Mouse (Mus musculus) midbrain, embryonic 11.5 days (tissue): ENCODE results near the gene Acss1. TPM values are rescaled to one million over a fixed set of nuclear protein-coding genes. Genes with fewer than 3 reads are reported as not detected.

Experiments used
- ATAC-seq: fragments of 200-750 bp; cut with Nextera tagmentation; 2 replicates; pipeline ENCODE4 v1.8.0; 2017; ENCODE audit warnings: moderate TSS enrichment, moderate library complexity; ENCODE audit not compliant: low FRiP score
- DNase-seq: peaks from one replicate; pipeline ENCODE4 v3.0.0; 2015; ENCODE audit warnings: low spot score; ENCODE audit errors: missing footprints
- H3K27ac ChIP-seq: fragments of 300-500 bp; sonication (generic); 2 replicates; pipeline ENCODE4 v1.5.1; 2014; ENCODE audit warnings: low read depth, low read length
- H3K27me3 ChIP-seq: fragments of 300-500 bp; sonication (generic); 2 replicates; pipeline ENCODE4 v1.6.1; 2014; ENCODE audit warnings: mild to moderate bottlenecking, low read length, moderate library complexity, mixed read lengths; ENCODE audit not compliant: control insufficient read depth, insufficient read depth
- H3K36me3 ChIP-seq: fragments of 300-500 bp; sonication (generic); 2 replicates; pipeline ENCODE4 v1.6.1; 2014; ENCODE audit warnings: mild to moderate bottlenecking, low read length, moderate library complexity, mixed read lengths; ENCODE audit not compliant: control insufficient read depth, insufficient read depth
- H3K4me1 ChIP-seq: fragments of 300-500 bp; sonication (generic); 2 replicates; pipeline ENCODE4 v1.6.1; 2014; ENCODE audit warnings: low read length; ENCODE audit not compliant: control insufficient read depth, insufficient read depth
- H3K4me2 ChIP-seq: fragments of 300-500 bp; sonication (generic); 2 replicates; pipeline ENCODE4 v1.6.1; 2014; ENCODE audit warnings: mild to moderate bottlenecking, moderate library complexity
- H3K4me3 ChIP-seq: fragments of 300-500 bp; sonication (generic); 2 replicates; pipeline ENCODE4 v1.5.1; 2014; ENCODE audit warnings: low read depth, low read length
- H3K9ac ChIP-seq: fragments of 300-500 bp; sonication (generic); 2 replicates; pipeline ENCODE4 v1.6.1; 2014; ENCODE audit warnings: low read length
- H3K9me3 ChIP-seq: fragments of 300-500 bp; sonication (generic); 2 replicates; pipeline ENCODE4 v1.6.1; 2016; ENCODE audit warnings: low read length; ENCODE audit not compliant: control insufficient read depth
- WGBS: fragments of 180-500 bp; shearing (Covaris S2); extraction: QIAGEN DNeasy Blood & Tissue Kit; methylation state at CpG from one replicate; pipeline ENCODE4 v1.1.7; 2014; 5-methylcytosine and 5-hydroxymethylcytosine counted together
- polyA plus RNA-seq: library from polyadenylated mRNA; unstranded; fragments of >200 nt; fragmentation: Nextera tagmentation; extraction: Ambion mirVana; gene quantifications from 2 replicates; pipeline ENCODE4 v1.2.1, GENCODE M21; 2014

Gene Acss1
- polyA plus RNA-seq = 20.5 and 21.5 TPM in 2 replicates

DNA sequence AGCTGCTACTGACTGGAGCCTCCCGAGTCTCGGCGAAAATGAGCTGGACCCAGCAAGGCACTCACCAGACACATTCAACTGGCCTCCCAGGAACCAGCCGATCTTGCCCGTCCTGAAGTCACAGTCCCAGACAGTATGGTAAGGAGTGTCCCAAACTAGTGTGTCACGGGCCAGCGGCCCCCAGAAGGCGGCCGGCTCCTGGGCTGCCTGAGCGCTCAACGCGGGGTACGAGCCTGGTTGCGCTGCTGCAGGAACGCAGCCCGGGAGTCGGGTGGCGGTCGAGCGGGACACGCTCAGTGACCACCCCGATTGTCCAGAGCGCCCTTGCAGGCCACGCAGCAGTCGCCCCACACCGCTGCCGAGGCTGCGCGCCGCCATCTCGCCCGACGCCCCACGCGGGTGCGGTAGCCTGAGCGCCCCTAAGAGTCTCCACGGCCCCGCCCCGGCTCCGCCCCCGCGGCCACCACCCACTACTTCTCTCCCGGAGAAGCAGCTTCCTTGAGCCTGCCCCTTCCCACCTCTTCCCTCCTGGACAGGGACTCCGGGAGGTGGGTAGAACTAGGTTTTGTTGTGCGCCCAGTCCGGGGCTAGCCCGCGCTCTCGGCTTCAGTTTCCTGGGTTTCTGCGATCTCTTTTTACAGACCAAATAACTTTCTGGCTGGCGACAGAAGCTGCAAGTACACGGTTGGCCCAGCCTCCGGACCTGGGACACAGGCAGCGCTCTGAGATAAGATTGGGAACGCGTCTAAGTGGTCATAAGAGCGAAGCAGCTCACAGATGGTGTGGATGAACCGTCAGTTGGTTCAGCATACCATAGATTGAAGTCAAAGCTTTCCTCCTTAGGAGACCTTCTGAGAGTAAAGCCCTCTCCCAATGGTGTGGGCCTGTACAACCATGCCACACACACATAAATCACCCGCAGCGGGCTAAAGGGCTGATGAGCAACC is at the start of gene Acss1:
Acss1 (minus strand) TSS at position 681 of the 947 bp plus-strand sequence.
- H3K4me3 ChIP-seq = peak within 1 kb of the TSS; percentile 62

DNA sequence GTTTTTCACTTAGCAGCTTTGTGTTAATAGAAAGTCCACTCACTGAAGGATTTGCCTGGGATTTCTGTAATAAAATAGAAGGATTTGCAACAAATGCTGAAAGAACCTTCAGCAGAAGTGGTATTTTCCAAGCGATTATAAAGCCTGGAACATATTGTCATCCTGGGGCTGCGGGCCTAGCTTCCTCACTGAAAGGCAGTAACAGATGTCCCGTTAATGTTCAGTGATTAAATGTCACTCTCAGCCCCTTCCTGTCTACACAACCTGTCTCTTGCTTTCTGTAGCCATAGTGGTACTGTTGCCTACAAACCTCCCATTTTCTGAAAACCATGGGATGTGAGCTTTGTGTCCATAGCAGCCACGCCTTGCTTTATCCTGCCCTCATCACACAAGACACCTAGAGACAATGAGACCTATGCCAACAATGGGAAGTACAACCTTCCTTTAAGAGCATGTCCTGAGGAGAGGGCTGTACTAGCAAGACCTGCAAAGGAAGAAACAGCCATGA is 43.9 kb upstream of the Acss1 start:
- ATAC-seq = no peak
- Histone ChIP-seq H3K27me3 (no peaks in the 10 kb centered on the region), H3K9me3 (no peaks in the 10 kb centered on the region), H3K36me3 (no peaks in the 10 kb centered on the region), H3K27ac (no peak overlapping the region), H3K4me2 (no peak overlapping the region), H3K9ac (no peak overlapping the region), H3K4me3 (no peak overlapping the region), H3K4me1 (no peaks in the 10 kb centered on the region)
- DNase-seq = no peak
- 81% methylated on average over 4 of the region's 4 CpGs for WGBS

More for the DNA sequence above, at the start of gene Acss1:
- Histone ChIP-seq H3K4me2 (peak within 1 kb of the TSS; percentile 96), H3K4me1 (peaks cover 16% of the 10 kb centered on the region), H3K36me3 (no peaks in the 10 kb centered on the region), H3K27ac (peak within 1 kb of the TSS; percentile 40; the same call in 1 of the 2 replicates), H3K27me3 (peaks cover 3% of the 10 kb centered on the region), H3K9ac (peak within 1 kb of the TSS; percentile 79), H3K9me3 (no peaks in the 10 kb centered on the region)
- 3% methylated on average over 51 of the region's 61 CpGs for WGBS
- DNase-seq (peak; percentile 96), ATAC-seq (peak; percentile 77)

DNA sequence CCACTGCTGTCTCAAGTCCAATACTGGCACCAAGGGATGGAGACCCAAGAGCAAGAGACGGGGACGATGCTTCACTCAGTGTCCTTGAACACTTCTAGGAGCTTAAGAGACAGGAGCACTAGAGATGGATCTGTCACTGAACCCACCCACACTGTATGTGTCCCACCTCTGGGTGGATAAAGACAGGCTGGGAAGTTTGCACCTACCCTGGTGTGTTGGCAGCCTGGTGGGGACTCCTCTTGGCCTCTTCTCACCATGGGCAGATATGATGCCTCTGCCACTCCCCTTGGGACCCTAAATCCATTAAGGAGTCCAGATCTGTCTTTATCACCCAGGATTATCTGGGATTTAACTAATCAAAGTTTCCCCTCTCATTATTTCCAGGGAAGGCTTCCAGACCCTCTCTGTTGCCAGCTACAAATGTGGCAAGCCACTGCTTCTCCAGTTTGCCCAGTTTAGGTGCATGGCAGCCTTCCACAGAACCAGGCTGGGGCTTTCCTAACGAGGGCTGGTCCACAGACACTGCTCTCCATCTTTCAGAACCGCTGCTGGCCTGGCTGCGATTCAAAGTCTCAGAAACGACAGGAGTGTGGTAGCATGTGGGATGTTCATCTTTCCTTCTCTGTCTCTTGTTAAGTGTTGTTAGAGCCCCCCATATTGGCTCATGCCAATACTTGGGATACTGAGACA is 23.3 kb upstream of the Acss1 start:
- peaks cover 44% of the 10 kb centered on the region for H3K27me3 ChIP-seq
- WGBS = 81% methylated on average over 6 of the region's 6 CpGs
- ATAC-seq (no peak), DNase-seq (peak; percentile 61)
- no peaks in the 10 kb centered on the region for H3K36me3 ChIP-seq
- H3K9ac ChIP-seq = no peak overlapping the region
- H3K4me3 ChIP-seq = no peak overlapping the region
- H3K27ac ChIP-seq = no peak overlapping the region
- H3K4me1 ChIP-seq = peaks cover 8% of the 10 kb centered on the region; the same call in 1 of the 2 replicates
- H3K4me2 ChIP-seq = no peak overlapping the region
- no peaks in the 10 kb centered on the region for H3K9me3 ChIP-seq

DNA sequence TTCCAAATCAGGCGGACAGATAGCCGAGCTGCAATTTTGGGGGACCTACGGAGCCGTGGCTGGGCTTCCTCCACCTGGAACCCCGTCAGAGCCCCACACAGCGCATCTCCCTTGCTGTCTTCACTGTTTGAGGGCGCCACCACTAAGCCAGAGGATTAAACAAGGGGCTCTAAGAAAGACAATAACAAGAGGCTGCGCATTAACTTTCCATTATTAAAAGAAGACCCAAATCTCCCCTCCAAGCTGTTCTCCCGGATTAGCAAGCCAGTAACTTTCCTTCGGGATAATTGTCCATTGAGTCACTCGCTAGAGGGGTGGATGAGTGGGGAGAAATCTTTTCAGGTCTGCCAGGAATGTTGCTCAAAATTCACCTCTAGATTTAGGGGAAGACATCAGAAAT is 21.9 kb upstream of the Acss1 start:
- no peak for ATAC-seq

DNA sequence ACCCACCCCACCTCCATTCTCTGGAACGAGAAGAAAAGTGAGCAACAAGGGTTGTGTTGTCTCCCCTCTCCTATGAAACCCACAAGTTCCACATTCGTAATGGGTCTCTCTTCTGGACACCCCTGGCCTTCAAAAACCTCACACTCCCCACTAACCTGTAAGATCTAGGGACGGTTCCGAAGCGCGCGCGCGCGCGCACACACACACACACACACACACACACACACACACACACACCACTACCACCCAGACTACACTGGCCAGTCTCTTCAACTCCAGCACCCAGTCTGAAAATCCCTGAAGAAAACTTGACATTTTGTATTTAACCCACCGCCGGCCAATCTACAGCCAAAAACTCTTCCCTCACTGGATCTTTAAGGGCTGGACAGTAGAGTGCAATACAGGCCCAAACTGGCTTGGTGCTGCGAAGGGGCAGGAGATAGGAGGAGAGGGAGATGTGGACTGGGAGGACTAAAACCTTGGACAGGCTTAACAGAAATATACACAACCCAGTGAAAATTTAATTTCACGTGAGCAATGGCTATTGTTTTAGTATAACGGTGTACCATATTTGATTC is 21.0 kb upstream of the Acss1 start, which contains the start of gene Vsx1:
Vsx1 (minus strand) TSS at position 138 of the 578 bp plus-strand sequence.
- WGBS = 37% methylated on average over 16 of the region's 16 CpGs
- H3K4me1 ChIP-seq = peaks cover 8% of the 10 kb centered on the region; the same call in 1 of the 2 replicates
- ATAC-seq (peak; percentile 30; the same call in 1 of the 2 replicates), DNase-seq (peak; percentile 89)
- H3K4me3 ChIP-seq = peak within 1 kb of the TSS; percentile 36
- H3K9me3 ChIP-seq = no peaks in the 10 kb centered on the region
- H3K27ac ChIP-seq = no peak within 1 kb of the TSS
- peaks cover 46% of the 10 kb centered on the region for H3K27me3 ChIP-seq
- H3K4me2 ChIP-seq = peak within 1 kb of the TSS; percentile 69
- no peaks in the 10 kb centered on the region for H3K36me3 ChIP-seq
- H3K9ac ChIP-seq = peak within 1 kb of the TSS; percentile 41

More for the DNA sequence above, 21.9 kb upstream of the Acss1 start:
- WGBS = 3% methylated on average over 11 of the region's 11 CpGs
- no peak overlapping the region for H3K27ac ChIP-seq
- no peak overlapping the region for H3K4me2 ChIP-seq
- H3K36me3 ChIP-seq = no peaks in the 10 kb centered on the region
- no peak overlapping the region for H3K9ac ChIP-seq
- no peaks in the 10 kb centered on the region for H3K9me3 ChIP-seq
- H3K27me3 ChIP-seq = peaks cover 46% of the 10 kb centered on the region
- no peak overlapping the region for H3K4me3 ChIP-seq
- peaks cover 8% of the 10 kb centered on the region; the same call in 1 of the 2 replicates for H3K4me1 ChIP-seq
- DNase-seq = peak; percentile 85

DNA sequence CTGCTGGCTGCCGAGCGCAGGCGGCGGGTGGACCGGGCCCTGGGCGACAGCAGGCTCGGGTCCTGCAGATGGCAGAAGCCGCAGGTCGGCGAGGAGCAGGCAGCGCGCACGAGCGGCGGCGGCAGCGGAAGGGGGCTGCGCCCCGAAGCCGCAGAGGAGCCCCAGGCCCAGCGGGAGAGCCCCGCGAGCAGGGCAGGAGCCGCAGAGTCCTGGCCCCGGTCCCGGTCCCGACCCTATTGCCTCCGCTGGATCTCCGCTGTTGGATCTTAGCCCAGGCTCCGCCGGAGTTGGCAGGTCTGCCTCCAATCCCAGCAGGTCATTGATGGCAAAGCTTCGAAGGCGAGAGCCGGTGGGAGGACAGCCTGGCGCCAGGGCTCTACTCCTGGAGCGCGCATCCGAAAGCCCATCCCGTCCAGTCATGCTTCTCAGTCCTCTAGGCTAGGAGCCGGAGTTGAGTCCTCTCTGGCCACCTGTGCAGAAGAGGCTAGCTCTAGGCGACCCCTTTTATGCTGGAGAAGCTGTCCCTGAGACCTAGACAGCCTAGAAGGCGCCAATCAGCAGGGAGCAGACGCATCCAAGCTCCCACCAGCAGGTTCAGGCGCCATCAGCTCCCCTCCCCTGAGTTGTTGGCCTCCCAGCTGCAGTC is 20.4 kb upstream of the Acss1 start:
- Histone ChIP-seq H3K4me1 (peaks cover 8% of the 10 kb centered on the region; the same call in 1 of the 2 replicates), H3K4me2 (peak overlapping the region; percentile 69), H3K27me3 (peaks cover 46% of the 10 kb centered on the region), H3K36me3 (no peaks in the 10 kb centered on the region), H3K4me3 (peak overlapping the region; percentile 36), H3K27ac (no peak overlapping the region), H3K9ac (peak overlapping the region; percentile 41), H3K9me3 (no peaks in the 10 kb centered on the region)
- WGBS = 1% methylated on average over 44 of the region's 44 CpGs
- peak; percentile 56 for ATAC-seq
- DNase-seq = peak; percentile 93

DNA sequence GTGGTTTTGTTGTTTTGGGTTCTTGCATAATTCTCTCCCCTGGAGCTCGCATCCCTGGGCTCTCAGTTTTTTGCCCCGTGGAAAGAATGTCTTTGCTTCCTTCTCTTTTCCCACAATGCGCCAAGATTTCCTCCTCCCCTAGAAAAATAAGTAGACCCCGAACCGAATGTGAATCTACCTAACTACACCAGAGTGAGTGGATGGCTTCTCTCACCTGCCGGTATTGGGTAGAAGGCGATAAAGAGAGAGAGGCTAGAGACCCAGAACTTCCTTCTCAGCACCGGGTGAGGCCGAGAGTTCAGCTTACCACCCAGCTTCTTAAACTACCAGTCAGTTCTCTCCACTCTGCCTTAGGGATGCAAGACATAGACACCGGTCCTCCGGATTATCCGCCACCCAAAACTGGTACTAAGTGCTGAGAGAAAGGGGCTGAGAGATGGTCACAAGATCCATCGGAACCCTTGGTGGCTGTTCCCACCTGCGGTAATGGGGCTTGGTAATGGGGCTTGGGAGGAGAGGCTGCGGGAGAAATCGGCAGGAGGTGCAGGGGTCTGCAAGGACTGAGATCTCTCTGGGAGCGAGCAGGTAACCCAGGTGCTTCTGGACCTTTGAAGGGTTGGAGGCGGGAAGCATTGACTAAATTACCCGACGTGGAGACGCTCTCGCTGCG is 19.7 kb upstream of the Acss1 start:
- peak overlapping the region; percentile 41 for H3K9ac ChIP-seq
- no peak for ATAC-seq
- WGBS = 4% methylated on average over 23 of the region's 23 CpGs

DNA sequence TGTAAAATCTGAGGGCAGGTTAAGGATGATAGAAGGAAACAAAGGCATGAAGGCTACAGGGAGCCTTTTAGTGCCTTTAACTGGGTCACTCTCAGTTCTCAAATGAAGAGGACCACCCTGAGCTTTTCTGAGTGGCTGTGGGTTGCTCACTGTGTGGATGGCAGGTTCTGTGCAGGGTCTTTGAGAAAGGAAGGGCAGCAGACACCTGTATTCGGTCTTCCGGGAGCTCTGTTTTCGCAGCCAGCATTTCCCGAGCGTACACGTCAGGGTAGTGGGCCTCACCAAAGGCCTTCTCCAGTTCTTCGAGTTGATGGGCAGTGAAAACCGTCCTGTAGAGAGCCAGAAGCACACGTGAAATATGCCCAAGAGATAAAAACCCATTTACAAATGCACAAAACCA is 17.1 kb upstream of the Acss1 start:
- H3K27me3 ChIP-seq = peaks cover 39% of the 10 kb centered on the region

More for the DNA sequence above, 19.7 kb upstream of the Acss1 start:
- Histone ChIP-seq H3K9me3 (no peaks in the 10 kb centered on the region), H3K27me3 (peaks cover 46% of the 10 kb centered on the region), H3K4me2 (peak overlapping the region; percentile 69), H3K36me3 (no peaks in the 10 kb centered on the region), H3K27ac (no peak overlapping the region), H3K4me1 (peaks cover 8% of the 10 kb centered on the region; the same call in 1 of the 2 replicates), H3K4me3 (peak overlapping the region; percentile 36)
- peak; percentile 90 for DNase-seq

More for the DNA sequence above, 17.1 kb upstream of the Acss1 start:
- Histone ChIP-seq H3K4me3 (no peak overlapping the region), H3K4me2 (no peak overlapping the region), H3K9ac (no peak overlapping the region), H3K4me1 (peaks cover 7% of the 10 kb centered on the region; the same call in 1 of the 2 replicates), H3K9me3 (no peaks in the 10 kb centered on the region), H3K27ac (no peak overlapping the region), H3K36me3 (no peaks in the 10 kb centered on the region)
- WGBS = 92% methylated on average over 9 of the region's 9 CpGs
- ATAC-seq (no peak), DNase-seq (peak; percentile 66)
